Mouse (Mus musculus) central nervous system, embryonic 11.5 days (tissue): Measurements from ENCODE around the gene Klhl22. TPM values are rescaled to one million over a fixed set of nuclear protein-coding genes. Genes with fewer than 3 reads are reported as not detected.

Experiments used
- polyA plus RNA-seq: library from polyadenylated mRNA; depleted of rRNA; stranded (reverse); fragments of >200 nt; gene quantifications from 2 replicates; pipeline ENCODE4 v1.2.3, GENCODE M21; 2012; rRNA removed

Gene Klhl22
- polyA plus RNA-seq = 44.7 and 82.6 TPM in 2 replicates

DNA sequence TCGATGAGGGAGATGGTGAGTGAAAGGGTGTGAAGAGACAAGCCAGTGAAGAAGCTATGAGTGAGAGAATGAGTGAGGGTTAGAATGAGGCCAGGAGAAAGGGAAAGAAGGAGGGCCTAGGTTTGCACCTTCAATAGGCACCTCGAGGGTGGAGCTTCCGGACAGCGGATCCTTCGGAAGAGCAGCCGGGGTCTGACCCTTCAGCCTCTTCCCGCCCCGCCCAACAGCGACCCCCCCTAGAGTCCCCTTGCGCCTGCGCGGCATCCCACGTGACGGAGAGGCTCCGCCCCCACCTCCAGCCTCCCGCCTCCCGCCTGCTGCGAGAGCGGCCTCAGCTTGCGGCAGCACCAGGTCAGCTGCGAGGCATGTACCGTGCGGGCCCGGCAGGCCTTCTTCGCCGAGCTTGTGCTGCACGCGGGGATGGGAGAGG is at the start of gene Klhl22:
Klhl22 (plus strand) TSS at position 275 of the 430 bp plus-strand sequence.

DNA sequence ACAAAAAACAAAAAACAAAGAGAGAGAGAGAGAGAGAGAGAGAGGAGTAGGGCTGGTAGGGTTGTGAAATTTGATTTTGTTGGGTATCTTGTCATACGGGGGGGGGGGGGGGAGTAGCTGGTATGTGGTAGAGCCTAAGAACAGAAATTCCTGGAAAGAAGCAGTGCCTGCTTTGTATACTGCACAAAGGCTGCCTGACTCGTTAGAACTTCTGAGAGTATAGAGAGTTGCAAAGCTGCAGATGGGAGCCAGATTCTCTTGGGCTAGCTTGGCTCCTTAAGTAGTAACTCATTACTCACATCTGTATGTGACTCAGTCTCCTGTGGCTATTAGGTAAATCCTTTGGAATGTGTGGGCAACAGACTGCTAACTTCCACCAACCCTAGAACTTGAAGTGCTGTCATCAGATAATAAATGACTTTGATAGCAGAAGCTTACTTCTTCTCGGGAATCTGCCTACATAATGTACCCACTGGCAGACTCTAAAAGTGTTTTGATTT is 26.5 kb upstream of the Klhl22 start, which contains the start of gene Med15:
Med15 (minus strand) TSS at position 51 of the 500 bp plus-strand sequence.

DNA sequence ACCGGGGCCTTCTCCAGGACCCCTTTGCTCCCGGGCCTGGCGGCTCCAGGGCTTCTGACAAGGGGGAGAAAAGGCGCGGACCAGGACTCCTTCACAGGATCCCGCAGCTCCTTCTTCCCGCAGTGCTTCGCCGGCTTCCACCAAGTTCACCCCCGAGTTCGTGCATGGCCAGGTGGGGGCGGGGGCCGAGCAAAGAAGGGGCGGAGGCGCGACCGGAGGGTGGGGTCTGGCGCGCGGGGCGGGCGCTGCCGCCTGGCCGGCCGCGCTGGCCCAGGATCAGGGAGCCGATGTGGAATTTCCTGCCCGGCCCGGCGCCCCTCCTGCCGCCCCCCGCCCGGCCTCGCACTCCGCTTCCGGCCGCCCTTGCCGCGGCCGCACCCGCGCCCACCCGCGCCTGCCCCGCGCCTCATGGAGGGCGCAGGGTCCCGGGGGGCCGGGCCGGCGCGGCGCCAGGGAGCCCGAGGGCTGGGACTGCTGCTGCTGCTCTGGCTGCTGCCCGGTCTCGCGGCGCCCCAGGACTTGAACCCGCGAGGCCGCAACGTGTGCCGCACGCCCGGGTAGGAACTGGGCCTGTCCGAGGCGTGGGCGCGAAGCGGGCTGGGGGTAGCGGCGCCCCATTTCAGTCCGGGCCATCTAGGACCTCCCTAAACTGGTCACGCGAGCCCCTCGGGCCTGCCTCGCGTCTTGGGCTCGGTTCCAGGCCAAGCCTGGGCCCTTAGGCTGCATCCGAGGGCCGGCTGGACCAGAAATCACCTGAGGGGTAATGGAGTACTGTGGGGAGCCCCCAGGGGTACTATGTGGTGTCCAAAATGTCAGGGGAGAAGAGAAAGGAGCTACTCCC is 37.8 kb downstream of the Klhl22 start, which contains the start of gene Scarf2:
Scarf2 (plus strand) TSS at position 312 of the 841 bp plus-strand sequence.

DNA sequence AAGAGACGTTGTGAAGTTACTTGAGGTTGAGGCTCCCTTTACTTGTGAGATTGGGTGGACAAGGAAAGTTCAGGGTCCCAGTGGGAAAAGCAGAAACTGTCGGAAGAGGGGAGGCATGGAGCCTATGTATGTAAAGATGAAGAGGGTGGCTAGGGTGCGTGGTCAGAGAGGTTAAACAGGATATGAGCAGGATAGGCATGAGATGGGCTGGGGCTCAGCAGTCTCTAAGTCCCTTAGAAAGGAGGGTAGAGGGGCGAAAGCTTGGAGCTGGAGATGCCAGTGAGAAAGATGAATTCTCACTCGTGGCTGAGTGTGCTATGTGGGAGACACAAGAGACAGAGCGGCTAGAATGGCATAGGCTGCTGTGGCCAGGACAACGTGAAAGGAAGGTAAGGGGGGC is 73.4 kb downstream of the Klhl22 start, which contains the start of gene B830017H08Rik:
B830017H08Rik (plus strand) TSS at position 301 of the 400 bp plus-strand sequence.

DNA sequence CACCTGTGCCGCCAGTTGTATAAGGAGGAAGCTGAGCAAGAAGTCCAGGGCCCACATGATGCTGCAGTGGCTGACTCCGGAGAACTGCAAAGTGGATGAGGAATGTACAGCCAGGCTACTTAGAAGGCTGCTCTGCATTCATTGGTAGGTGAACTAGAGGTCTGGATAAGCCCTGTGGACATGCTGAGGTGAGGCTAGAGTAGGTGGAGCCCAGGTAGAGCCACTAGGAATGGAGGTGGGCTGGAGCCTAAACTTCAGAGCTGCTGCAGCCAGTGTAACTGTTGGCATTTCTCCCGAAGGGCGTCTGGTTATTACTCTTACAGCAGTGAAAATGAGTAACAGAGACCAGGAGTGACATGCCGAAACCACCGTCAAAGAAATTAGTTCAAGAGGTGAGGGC is 78.6 kb downstream of the Klhl22 start, which contains the start of gene Car15:
Car15 (minus strand) TSS at position 314 of the 400 bp plus-strand sequence.

Other genes starting within 250 kb of the Klhl22 start
- gene Thap7, start 228.5 kb upstream of the Klhl22 start, polyA plus RNA-seq = 45.2 and 55.7 TPM in 2 replicates
- 0.19 and 0.22 TPM in 2 replicates for gene Lrrc74b, start 198.4 kb upstream of the Klhl22 start, polyA plus RNA-seq
- gene P2rx6, start 197.7 kb upstream of the Klhl22 start, polyA plus RNA-seq = 0.76 and 0.91 TPM in 2 replicates
- gene Slc7a4, start 176.4 kb upstream of the Klhl22 start, polyA plus RNA-seq = 1.9 and 2.8 TPM in 2 replicates
- 73.3 and 99.1 TPM in 2 replicates for gene Smpd4, start 140.3 kb upstream of the Klhl22 start, polyA plus RNA-seq
- 5.1 and 7.4 TPM in 2 replicates for gene Ccdc74a, start 113.1 kb upstream of the Klhl22 start, polyA plus RNA-seq
- 37.9 and 63.3 TPM in 2 replicates for gene Med15, start 26.7 kb upstream of the Klhl22 start, polyA plus RNA-seq
- gene Scarf2, start 37.7 kb downstream of the Klhl22 start, polyA plus RNA-seq = 36.8 and 83.2 TPM in 2 replicates
- 0.53 and 0.64 TPM in 2 replicates for gene B830017H08Rik, start 73.5 kb downstream of the Klhl22 start, polyA plus RNA-seq
- 7.1 and 8.5 TPM in 2 replicates for gene Car15, start 78.7 kb downstream of the Klhl22 start, polyA plus RNA-seq
- 1.7 and 2.2 TPM in 2 replicates for gene Gm20518, start 132.1 kb downstream of the Klhl22 start, polyA plus RNA-seq
- 0.02 TPM in 1 of 2 replicates, not detected in the other for gene Tssk1, start 134.6 kb downstream of the Klhl22 start, polyA plus RNA-seq
- gene Dgcr2, start 138.9 kb downstream of the Klhl22 start, polyA plus RNA-seq = 71.0 and 96.4 TPM in 2 replicates
- not detected in 2 replicates for gene Tssk2, start 139.0 kb downstream of the Klhl22 start, polyA plus RNA-seq
- gene Ess2, start 151.7 kb downstream of the Klhl22 start, polyA plus RNA-seq = 36.8 and 45.3 TPM in 2 replicates
- gene Gsc2, start 155.4 kb downstream of the Klhl22 start, polyA plus RNA-seq = 0.24 and 0.25 TPM in 2 replicates
- gene Slc25a1, start 168.6 kb downstream of the Klhl22 start, polyA plus RNA-seq = 47.3 and 64.0 TPM in 2 replicates
- not detected in 2 replicates for gene Vpreb2, start 220.8 kb downstream of the Klhl22 start, polyA plus RNA-seq